Mouse (Mus musculus) cerebellum, adult 2 months (tissue): ENCODE results near the gene Adi1. TPM values are rescaled to one million over a fixed set of nuclear protein-coding genes. Genes with fewer than 3 reads are reported as not detected.
A peak's percentile ranks its signal among the peaks of the same experiment; 100 is the strongest.

Experiments
- DNase-seq, 2 experiments: peaks; one replicate each; pipeline ENCODE4 v3.0.0; 2021
- H3K27ac ChIP-seq: fragments of 200-500 bp; 2 replicates; pipeline ENCODE4 v1.5.1; 2012; ENCODE audit warnings: low read length, control low read depth, inconsistent platforms; ENCODE audit not compliant: insufficient read depth
- H3K27me3 ChIP-seq: fragments of 200-500 bp; 2 replicates; pipeline ENCODE4 v1.6.1; 2012; ENCODE audit warnings: inconsistent platforms, mild to moderate bottlenecking, low read length, moderate library complexity; ENCODE audit not compliant: control insufficient read depth, insufficient read depth
- H3K4me1 ChIP-seq: fragments of 200-500 bp; 2 replicates; pipeline ENCODE4 v1.6.1; 2011; ENCODE audit warnings: low read length; ENCODE audit not compliant: control insufficient read depth, insufficient read depth
- H3K4me3 ChIP-seq: fragments of 200-500 bp; replicated peaks from 2 replicates; pipeline ENCODE3; 2011; ENCODE audit warnings: mild to moderate bottlenecking, low read depth, low read length, control low read depth; ENCODE audit not compliant: insufficient read depth
- CTCF ChIP-seq: fragments of 200-500 bp; IDR thresholded peaks from 2 replicates; pipeline ENCODE4 v1.5.1; 2011; ENCODE audit warnings: low read depth, mild to moderate bottlenecking, control low read depth, low read length, moderate library complexity, borderline replicate concordance; ENCODE audit not compliant: insufficient read depth
- POLR2A ChIP-seq: fragments of 200-500 bp; IDR thresholded peaks from 2 replicates; pipeline ENCODE4 v1.6.1; 2011; ENCODE audit warnings: low read length, control low read depth, borderline replicate concordance; ENCODE audit not compliant: insufficient read depth
- WGBS: fragments of 180-500 bp; shearing (Covaris S2); methylation state at CpG from one replicate; pipeline ENCODE4 v1.1.7; 2018; 5-methylcytosine and 5-hydroxymethylcytosine counted together
- polyA plus RNA-seq: library from polyadenylated mRNA; depleted of rRNA; stranded (reverse); fragments of >200 nt; gene quantifications from 2 replicates; pipeline ENCODE4 v1.2.3, GENCODE M21; 2012

Adi1 gene
- polyA plus RNA-seq, 1 experiment = 67.3 TPM

GRCm38 (mm10) chr12:28684674-28685073 is 9.6 kb downstream of the Adi1 start:
- Histone ChIP-seq H3K27me3 (no peaks in the 10 kb centered on the region), H3K4me3 (no peak overlapping the region), H3K27ac (no peak overlapping the region), H3K4me1 (no peaks in the 10 kb centered on the region)
- no peak for DNase-seq
- WGBS = 86% methylated on average over 1 of the region's 1 CpGs
- TF ChIP-seq CTCF = no peak
- TF ChIP-seq POLR2A = no peak

- TF ChIP-seq CTCF = no peak
- TF ChIP-seq POLR2A = no peak
- no peaks in the 10 kb centered on the region for H3K4me1 ChIP-seq
- no peak for DNase-seq
- no peaks in the 10 kb centered on the region for H3K27me3 ChIP-seq
- no peak overlapping the region for H3K4me3 ChIP-seq
- H3K27ac ChIP-seq = no peak overlapping the region
- WGBS = 62% methylated on average over 3 of the region's 3 CpGs
Observed at GRCm38 (mm10) chr12:28685771-28686170, 10.7 kb downstream of the Adi1 start.

- Histone ChIP-seq H3K4me1 (no peaks in the 10 kb centered on the region), H3K27ac (no peak overlapping the region)
Observed at GRCm38 (mm10) chr12:28686199-28686879, 11.3 kb downstream of the Adi1 start.

GRCm38 (mm10) chr12:28688996-28689395 is 14.0 kb downstream of the Adi1 start:
- 87% methylated on average over 6 of the region's 6 CpGs for WGBS
- no peaks in the 10 kb centered on the region for H3K4me1 ChIP-seq
- no peak overlapping the region for H3K4me3 ChIP-seq
- TF ChIP-seq CTCF (no peak), POLR2A (no peak)
- H3K27ac ChIP-seq = no peak overlapping the region
- no peak for DNase-seq
- H3K27me3 ChIP-seq = no peaks in the 10 kb centered on the region

More at GRCm38 (mm10) chr12:28686199-28686879, 11.3 kb downstream of the Adi1 start:
- no peak for DNase-seq
- 51% methylated on average over 8 of the region's 8 CpGs for WGBS
- Histone ChIP-seq H3K4me3 (no peak overlapping the region), H3K27me3 (no peaks in the 10 kb centered on the region)
- no peak for TF ChIP-seq POLR2A
- TF ChIP-seq CTCF = no peak

- Histone ChIP-seq H3K4me1 (peaks cover 16% of the 10 kb centered on the region), H3K27me3 (no peaks in the 10 kb centered on the region), H3K4me3 (no peak overlapping the region), H3K27ac (0 out of 2 replicates have a peak overlapping the region, but pooled peaks have one; percentile 14)
- TF ChIP-seq CTCF = no peak
- TF ChIP-seq POLR2A = no peak
- DNase-seq = no peak
- 93% methylated on average over 7 of the region's 7 CpGs for WGBS
Observed at GRCm38 (mm10) chr12:28690730-28691129, 15.7 kb downstream of the Adi1 start.

GRCm38 (mm10) chr12:28693738-28694137 is 18.7 kb downstream of the Adi1 start:
- DNase-seq = no peak
- no peak overlapping the region for H3K27ac ChIP-seq
- no peaks in the 10 kb centered on the region for H3K27me3 ChIP-seq
- H3K4me1 ChIP-seq = peaks cover 16% of the 10 kb centered on the region
- WGBS = 73% methylated on average over 3 of the region's 3 CpGs
- TF ChIP-seq POLR2A (no peak), CTCF (no peak)
- no peak overlapping the region for H3K4me3 ChIP-seq

- no peaks in the 10 kb centered on the region for H3K27me3 ChIP-seq
- no peak for DNase-seq
- H3K4me3 ChIP-seq = no peak overlapping the region
- peaks cover 16% of the 10 kb centered on the region for H3K4me1 ChIP-seq
- 81% methylated on average over 2 of the region's 2 CpGs for WGBS
- TF ChIP-seq CTCF (no peak), POLR2A (no peak)
- peak overlapping the region; percentile 0; the same call in 1 of the 2 replicates for H3K27ac ChIP-seq
Observed at GRCm38 (mm10) chr12:28694231-28694630, 19.2 kb downstream of the Adi1 start.

- DNase-seq = peak; percentile 53 to 66
- 24% methylated on average over 7 of the region's 7 CpGs for WGBS
- H3K4me3 ChIP-seq = no peak overlapping the region
- TF ChIP-seq POLR2A = no peak
- H3K27ac ChIP-seq = peak overlapping the region; percentile 0; the same call in 1 of the 2 replicates
- peaks cover 16% of the 10 kb centered on the region for H3K4me1 ChIP-seq
- no peaks in the 10 kb centered on the region for H3K27me3 ChIP-seq
Observed at GRCm38 (mm10) chr12:28694776-28695175, 19.7 kb downstream of the Adi1 start.
